Mouse (Mus musculus) MN1 (cell line): Measurements from ENCODE around the gene Rab5if.
"Not testable (repeated sequence)": the region's sequence is repeated elsewhere in the genome, so short reads cannot be mapped to it uniquely, and the experiment has no call there.

Experiments used
- DNase-seq: peaks from one replicate; pipeline ENCODE4 v3.0.0-alpha.2; 2016; ENCODE audit warnings: low spot score

The Rab5if gene

DNA sequence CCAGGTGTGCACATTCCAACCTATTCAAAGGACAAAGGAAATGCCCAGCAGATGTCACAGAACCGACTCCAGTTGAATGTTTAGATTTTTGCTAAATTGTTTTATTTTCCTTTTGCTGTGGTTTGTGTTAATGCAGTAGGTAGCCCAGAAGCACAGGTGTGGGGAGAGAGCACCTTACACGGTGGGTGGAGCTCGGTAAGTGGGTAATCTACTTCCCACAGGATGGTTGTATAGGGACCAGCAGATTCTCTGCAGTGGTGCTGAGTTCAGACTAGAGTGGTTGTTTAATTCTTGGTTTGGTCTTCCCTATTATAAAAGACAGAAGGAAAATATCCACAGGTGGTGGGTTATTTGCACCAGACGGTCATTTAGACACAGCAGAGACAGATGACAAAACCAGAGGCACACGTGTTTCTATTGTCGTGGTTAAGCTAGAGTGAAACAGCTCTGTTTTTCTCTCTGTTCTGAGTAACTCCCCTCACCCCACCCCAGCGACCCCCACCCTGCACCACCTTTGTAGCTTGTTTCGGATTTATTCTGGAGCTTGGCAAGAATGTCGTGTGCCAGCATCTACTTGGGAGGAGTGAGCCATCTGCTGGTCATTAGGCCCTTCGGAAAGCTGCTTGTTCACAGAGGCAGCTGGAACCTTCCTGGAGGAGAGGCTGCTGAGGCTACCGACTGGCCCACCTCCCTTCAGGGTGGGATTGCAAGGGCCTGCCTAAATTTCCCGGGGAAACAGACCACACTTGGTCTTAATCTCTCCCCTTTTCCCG, 8.7 kb upstream of the Rab5if start:
- DNase-seq, result peak; percentile 52

DNA sequence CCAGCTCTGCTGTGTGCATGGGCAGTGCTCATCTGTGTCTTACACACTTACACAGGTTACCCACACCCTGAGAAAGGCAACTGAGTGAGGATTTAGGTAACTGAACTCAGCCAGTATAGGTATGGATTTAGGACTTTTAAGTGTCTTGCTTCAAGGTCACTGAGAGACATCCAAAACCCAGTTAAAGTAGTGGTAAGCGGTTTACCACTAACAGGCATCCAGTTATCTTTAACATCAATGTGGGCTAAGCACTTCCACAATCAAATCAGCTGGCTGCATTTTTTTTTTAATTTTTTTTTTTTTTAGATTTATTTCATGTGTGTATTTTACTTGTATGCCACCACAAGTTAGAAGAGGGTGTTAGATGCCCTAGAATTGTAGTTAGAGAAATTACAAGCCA, 6.6 kb upstream of the Rab5if start:
- DNase-seq, result no peak

GRCm38 (mm10) chr2:156857385-156857791, 5.5 kb upstream of the Rab5if start:
- DNase-seq, result no peak

DNA sequence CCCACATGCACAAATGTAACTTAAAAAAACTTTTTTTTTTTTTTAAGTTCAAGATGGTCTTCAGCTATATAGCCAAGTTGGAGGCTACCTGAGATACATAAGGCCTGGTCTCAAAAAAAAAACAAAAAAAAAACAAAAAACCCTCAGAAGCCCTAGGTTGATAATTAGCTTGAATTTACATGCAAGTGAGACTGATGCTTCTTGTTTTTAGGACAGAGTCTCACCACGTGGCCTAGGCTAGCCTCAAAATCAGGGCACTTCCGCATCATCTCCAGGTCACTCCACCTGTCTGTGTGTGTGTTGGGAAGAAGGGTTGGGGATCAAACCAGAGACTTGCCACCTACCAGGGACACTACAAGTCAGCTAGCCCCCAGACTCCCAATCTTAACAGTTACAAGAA, 5.1 kb upstream of the Rab5if start, which contains the start of gene 4930518I15Rik:
4930518I15Rik (minus strand) TSS at position 112 of the 400 bp plus-strand sequence.
- no peak for DNase-seq

DNA sequence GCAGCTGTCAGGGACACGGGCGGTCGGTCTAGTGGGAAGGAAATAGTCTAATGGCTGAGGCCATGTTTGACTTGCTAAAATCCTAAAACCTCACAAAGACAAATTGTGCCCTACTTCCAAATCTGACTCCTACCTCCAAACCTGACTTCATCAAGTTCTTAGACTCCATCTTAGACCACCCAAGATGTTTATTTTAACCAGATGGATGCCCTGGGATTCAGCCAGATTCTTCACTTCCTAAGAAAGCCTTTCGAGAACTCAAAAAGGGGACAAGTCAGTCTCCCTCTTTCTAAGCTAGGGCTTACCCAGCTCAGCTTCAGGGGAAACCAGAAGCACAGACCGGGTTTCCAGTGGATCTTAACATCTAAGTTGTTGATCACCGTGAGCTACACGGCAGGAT, 4.3 kb upstream of the Rab5if start:
- DNase-seq, result no peak

DNA sequence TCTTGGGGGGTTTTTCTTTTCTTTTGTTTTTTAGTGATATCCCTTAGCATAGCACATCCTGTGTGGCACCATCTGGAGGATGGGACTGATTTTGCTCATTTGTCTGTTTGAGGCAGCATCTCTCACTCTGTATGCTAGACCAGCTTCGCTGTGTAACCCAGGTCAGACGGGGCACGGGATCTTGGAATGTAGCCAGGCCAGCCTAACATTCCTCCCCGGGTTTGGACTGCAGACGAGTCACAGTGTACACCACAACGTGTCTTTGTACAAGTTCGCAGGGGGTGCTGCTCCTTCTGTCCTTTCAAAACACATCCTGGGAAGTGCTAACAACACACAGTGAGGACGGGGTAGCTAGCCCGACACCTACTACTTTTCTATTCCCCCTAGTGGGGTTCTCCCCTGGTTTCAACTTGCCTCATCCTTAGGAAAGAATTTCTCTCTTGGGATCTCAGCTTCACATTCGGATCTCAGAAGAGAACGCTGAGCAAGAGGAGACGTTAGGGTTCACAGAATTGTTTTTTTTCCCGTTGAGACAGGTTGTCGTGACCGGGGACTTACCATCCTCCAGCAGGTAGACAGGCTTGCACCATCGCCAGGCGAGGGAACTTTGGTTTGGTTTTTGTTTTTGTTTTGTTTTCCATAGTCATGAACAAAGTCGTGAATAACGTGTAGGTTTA, 749 bp upstream of the Rab5if start:
- DNase-seq, result peak; percentile 67

GRCm38 (mm10) chr2:156863487-156864160, 696 bp downstream of the Rab5if start:
- DNase-seq, result peak; percentile 55

- DNase-seq, result peak; percentile 52
Measured at GRCm38 (mm10) chr2:156864481-156864880, 1.6 kb downstream of the Rab5if start.

DNA sequence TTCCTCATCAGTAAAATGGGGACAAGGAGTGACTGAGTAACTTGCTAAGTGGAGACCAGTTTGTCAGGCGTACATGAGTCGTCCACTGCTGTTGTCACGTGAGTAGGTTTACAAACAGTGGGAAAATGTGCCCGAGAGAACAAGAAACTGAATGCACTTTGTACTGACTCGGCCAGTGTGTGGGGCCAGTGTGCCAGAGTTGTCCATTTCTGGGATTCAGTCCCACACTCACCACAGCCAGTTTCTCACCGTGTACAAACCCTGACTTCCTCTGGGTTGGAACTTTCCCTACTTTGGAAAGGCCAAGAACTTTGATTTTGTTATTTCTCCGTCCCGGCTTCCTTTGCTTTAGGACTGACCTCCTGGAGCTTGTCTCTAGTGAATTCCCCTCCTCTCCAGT, 6.1 kb downstream of the Rab5if start:
- no peak for DNase-seq

DNA sequence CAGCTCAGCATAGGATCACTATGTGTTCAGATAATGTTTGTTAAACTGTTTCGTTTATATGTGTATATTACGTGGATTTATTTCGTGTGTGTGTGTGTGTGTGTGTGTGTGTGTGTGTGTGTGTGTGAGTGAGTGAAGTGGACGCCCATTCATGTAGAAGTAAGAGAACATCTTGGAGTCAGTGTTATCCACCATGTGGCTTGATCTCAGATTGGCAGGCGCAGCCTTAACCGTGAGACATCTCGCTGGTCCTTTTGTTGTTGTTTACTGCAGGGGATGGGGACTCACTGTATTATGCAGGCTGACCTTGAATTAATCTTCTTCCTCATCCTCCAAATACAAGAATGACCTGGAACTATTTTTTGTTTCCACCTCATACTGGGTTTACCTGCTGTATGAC, 6.6 kb downstream of the Rab5if start:
- DNase-seq, result no peak

- DNase-seq, result peak; percentile 66
Measured at GRCm38 (mm10) chr2:156870519-156870918, 7.6 kb downstream of the Rab5if start.

GRCm38 (mm10) chr2:156873629-156874028, 10.7 kb downstream of the Rab5if start:
- peak; percentile 80 for DNase-seq

DNA sequence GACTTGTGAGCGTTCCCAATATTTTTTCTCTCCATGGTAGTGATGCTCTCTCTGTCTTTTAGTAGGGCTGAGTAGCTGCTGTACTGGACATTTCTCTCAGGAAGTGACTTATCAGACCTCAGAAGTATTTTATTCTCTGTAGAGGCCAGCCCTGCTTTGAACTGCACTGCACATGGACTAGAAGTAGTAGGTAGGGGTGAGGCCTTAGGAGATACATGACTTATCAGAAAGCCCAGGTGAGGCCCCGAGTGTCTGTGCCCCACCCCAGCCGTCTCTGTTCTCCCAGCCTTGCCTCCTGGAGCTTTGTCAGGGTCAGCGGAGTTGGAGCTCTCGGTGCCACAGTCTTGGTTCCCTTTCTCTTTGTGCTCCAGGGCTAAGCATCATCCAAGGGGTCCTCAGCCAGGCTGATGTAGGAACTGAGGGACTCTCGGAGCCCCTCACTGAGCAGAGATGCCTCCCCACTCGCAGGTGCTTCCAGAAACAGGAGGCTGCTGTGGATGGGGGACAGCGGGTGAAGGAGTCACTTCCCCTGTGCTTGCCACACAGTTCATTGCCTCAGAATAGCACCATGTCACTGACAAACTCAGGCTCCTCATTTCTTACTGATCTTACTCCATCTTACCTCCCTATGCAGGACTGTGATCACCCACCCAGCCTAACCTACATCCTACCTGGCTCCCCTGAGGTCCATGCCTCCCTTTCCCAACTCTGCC, 11.3 kb downstream of the Rab5if start:
- no peak for DNase-seq

GRCm38 (mm10) chr2:156874760-156875510, 12.0 kb downstream of the Rab5if start:
- no peak for DNase-seq

GRCm38 (mm10) chr2:156877726-156878125, 14.8 kb downstream of the Rab5if start:
- no peak for DNase-seq

DNA sequence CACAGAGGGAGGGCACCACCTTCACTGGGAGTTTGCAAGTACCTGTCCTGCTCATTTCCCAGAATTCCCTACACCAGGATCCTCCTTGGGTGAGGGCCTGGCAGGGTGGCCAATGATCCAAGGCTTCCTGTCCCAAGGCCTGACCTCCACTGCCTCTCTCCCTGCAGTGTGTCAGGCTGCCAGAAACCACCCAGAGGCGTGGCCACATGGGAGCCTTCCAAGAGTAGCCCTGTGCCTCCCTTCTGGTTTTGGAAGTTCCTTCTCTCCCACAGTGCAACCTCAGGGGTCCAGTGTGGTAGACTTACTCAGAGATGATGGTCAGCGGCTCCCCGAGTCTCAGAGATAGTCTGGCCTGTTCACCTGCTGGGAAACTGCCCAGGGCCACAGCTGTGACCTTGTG, 16.6 kb downstream of the Rab5if start:
- DNase-seq, result no peak

DNA sequence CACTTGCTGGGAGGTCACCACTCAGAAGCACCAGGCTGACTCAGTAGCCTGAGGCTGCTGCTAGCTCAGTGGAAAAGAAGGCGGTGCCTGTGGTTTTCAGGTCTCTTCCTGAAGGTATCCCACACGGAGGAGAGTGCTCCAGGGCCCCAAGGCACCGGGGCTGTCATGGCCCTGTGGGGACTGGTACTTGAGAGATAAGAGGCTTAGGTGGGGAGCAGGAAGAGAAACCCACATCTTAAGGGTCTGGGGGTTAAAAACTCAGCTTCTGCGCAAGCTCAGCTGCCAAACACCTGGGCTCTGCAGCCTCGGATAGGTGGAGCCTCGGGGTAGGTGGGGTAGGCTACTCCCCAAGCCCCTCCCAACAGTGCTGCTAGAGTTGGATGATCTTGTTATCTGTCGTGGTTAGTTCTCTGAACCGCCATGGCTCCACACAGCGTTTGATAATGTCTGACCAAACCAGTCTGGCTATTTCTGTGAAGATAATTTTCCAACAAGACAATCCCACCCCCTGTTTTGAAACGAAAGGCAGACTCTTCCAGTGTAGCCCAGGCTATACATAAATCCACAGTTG, 19.6 kb downstream of the Rab5if start:
- DNase-seq, result no peak

DNA sequence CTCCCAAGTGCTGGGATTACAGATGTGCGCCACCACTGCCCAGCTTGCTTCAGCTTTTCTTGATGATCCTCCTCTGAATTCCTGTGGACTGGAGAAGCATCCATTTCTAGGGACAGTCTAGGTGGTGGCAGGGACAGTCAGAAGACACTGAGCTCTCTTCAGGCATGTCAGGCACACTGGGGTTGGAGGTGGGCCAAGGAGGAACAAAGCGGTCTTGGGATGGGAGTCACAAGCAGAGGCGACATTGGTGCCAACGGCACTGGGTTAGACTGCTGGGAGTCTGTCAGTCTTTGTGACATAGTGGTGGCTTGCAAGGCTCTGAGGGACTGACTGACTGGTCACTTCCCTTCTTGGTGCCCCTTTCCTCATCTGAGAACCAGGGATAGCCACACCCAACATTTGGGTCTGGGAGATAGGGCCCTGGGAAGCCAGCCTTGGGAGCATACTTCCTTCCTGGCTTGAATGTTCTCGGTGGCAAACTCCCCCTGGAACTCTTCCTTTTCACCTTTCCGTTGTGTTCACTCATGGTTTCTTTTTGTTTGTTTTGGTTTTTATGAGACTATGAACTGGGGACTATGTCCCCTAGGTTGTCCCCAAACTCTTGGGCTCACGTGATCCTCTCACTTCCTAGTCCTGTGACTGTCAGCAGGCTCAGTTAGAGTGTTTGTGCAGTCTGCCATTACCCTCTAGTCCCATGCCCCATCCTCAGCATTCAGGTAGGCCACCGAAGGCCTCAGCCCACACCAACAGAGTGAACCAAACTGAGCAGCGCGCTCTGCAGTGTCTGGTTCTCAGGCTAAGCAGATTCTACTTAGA, 21.7 kb downstream of the Rab5if start:
- DNase-seq, result no peak

DNA sequence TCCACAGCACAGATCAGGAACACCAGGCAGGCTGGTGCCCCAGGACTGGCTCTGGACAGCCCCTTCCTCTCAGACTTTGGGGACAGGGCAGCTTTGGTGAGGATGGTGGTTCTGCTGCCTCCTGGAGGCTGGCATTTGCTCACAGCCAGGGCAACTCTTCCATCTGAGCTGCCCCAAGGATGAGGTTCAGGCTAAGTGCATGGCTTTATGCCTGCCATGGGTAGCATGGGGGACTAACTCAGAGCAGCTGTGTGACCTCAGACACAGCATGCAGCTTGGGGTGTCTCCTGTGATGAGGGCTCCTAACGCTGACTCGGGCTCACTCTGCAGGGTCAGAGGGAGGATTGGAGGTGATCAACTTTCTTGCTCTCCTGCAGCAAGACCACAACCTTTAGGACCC, 22.7 kb downstream of the Rab5if start:
- not testable (repeated sequence) for DNase-seq

GRCm38 (mm10) chr2:156886084-156886631, 23.2 kb downstream of the Rab5if start:
- no peak for DNase-seq
